ENCODE assay signal across 22 mouse cellular contexts in genomic region chr8:3862736-3863135, GRCm38 (mm10). TPM values are rescaled to one million over a fixed set of nuclear protein-coding genes. Genes with fewer than 3 reads are reported as not detected.
A peak's percentile ranks its signal among the peaks of the same experiment; 100 is the strongest.
DNase-seq lines count a peak whose midpoint lies in the region; TF ChIP-seq lines count a peak whose summit lies in the region.
"Not testable (repeated sequence)": the region's sequence is repeated elsewhere in the genome, so short reads cannot be mapped to it uniquely, and the experiment has no call there.
"Had no signal": no experiment of that assay in that cellular context is flagged by ENCODE, and none has a peak within 500 bp of the region (broad histone marks: within the 10 kb centered on the region; RNA-seq: fewer than 3 reads in every experiment).

No protein-coding gene starts in this region.

- H3K36me3 ChIP-seq in ES-Bruce4 (ENCODE audit: control insufficient read depth, insufficient read depth, low read length, poor library complexity, severe bottlenecking); ES-E14 (ENCODE audit: control insufficient read depth, insufficient read depth, low read length, poor library complexity, severe bottlenecking): not testable (repeated sequence)

- in situ Hi-C loops in ES-E14 (cut with MboI; ENCODE audit: low sequenced_read_pairs in 2 of 2, unreplicated experiment in 2 of 2) = not testable (repeated sequence)

- H3K9ac ChIP-seq in ES-Bruce4 (ENCODE audit: low read depth, poor library complexity, severe bottlenecking); ES-E14 (ENCODE audit: insufficient read depth, low read depth, low read length, poor library complexity, severe bottlenecking): not testable (repeated sequence)

- not testable (repeated sequence) for H3K27me3 ChIP-seq in ES-Bruce4 (ENCODE audit: control insufficient read depth, insufficient read depth, low read length, poor library complexity, severe bottlenecking)

- TF ChIP-seq CTCF in ES-Bruce4 (IDR thresholded peaks at IDR 0.05; ENCODE audit: low read depth, low read length) = not testable (repeated sequence)

- DNase-seq in ES-CJ7 (ENCODE audit: low read depth, low spot score) (peak; percentile 38), R1 (ENCODE audit: low read depth, low spot score) (peak; percentile 77), ZHBTc4 (ENCODE audit: low read depth, low spot score) (peak; percentile 79)
- DNase-seq in ES-E14 (ENCODE audit: low read depth, low spot score) = not testable (repeated sequence)

- not testable (repeated sequence) for H3K4me1 ChIP-seq in ES-Bruce4 (ENCODE audit: control insufficient read depth, insufficient read depth, low read length); ES-E14 (ENCODE audit: control insufficient read depth in 2 of 2, insufficient read depth in 2 of 2, low read length in 2 of 2, poor library complexity in 1 of 2)

- peaks cover 26% of the 10 kb centered on the region for H3K9me3 ChIP-seq in ES-Bruce4 (replicated peaks; ENCODE audit: control insufficient read depth, insufficient read depth, low read length, poor library complexity, severe bottlenecking)
- H3K9me3 ChIP-seq in ES-E14 (ENCODE audit: control insufficient read depth, insufficient read depth, low read depth, low read length) = not testable (repeated sequence)

- H3K27ac ChIP-seq in ES-Bruce4 (ENCODE audit: insufficient read depth, low read length) = peak overlapping the region; percentile 97
- H3K27ac ChIP-seq in ES-E14 (ENCODE audit: insufficient read depth, low read depth, low read length, poor library complexity, severe bottlenecking) = not testable (repeated sequence)

- not testable (repeated sequence) for TF ChIP-seq EP300 in ES-Bruce4 (IDR thresholded peaks at IDR 0.05; ENCODE audit: insufficient read depth, low read depth, low read length)

- TF ChIP-seq POLR2A in ES-Bruce4 (IDR thresholded peaks at IDR 0.05; ENCODE audit: insufficient read depth, low read length) = not testable (repeated sequence)

- H3K4me3 ChIP-seq in ES-Bruce4 (ENCODE audit: low read depth, low read length); ES-E14 (ENCODE audit: insufficient read depth in 1 of 2, low read depth in 1 of 2, low read length in 2 of 2, poor library complexity in 1 of 2, severe bottlenecking in 1 of 2): not testable (repeated sequence)

TF ChIP-seq in ES-E14, 5 proteins besides CTCF, POLR2A, EP300 and RAD21:
- TF ChIP-seq MAFK (IDR thresholded peaks at IDR 0.05; ENCODE audit: insufficient read depth, low read depth, low read length) = 0 out of 2 replicates have a peak, but pooled peaks have one; percentile 26

RNA-seq across cellular contexts. Expression of gene Cd209e, which starts 8.6 kb away (rescaled TPM):
- not detected in 2 replicates for polyA plus RNA-seq in ES-Bruce4 (2011; ENCODE audit: insufficient read depth, insufficient read length, low read depth, missing spikeins)
- 0.13 TPM in 1 of 2 replicates, not detected in the other for total RNA-seq in ES-E14 (2012; rRNA removed)
- total RNA-seq: adrenal gland, adult 18-20 months; adrenal gland, adult 2 months; adrenal gland, adult 8-10 months; adrenal gland, postnatal 10 days; adrenal gland, postnatal 14 days; adrenal gland, postnatal 25 days; adrenal gland, postnatal 36 days; adrenal gland, postnatal 4 days; CH12.LX; G1E; MEL had no signal
- polyA plus RNA-seq: activated CD4-positive, CD25-positive, alpha-beta regulatory T cell, adult 4 months; adrenal gland, adult 2 months; brain, embryonic 14.5 days; C2C12; CD4-positive, CD25-positive, alpha-beta regulatory T cell, adult 4 months; cerebellum, adult 2 months; G1E; Patski had no signal

RNA-seq across cellular contexts. Expression of gene Cd209d, which starts 15.6 kb away (rescaled TPM):
- polyA plus RNA-seq in ES-Bruce4 (2011; ENCODE audit: insufficient read depth, insufficient read length, low read depth, missing spikeins) = not detected in 2 replicates
- total RNA-seq in ES-E14 (2012; rRNA removed) = not detected in 2 replicates
- total RNA-seq: adrenal gland, postnatal 25 days; adrenal gland, postnatal 4 days; CH12.LX; G1E; MEL had no signal
- polyA plus RNA-seq: activated CD4-positive, CD25-positive, alpha-beta regulatory T cell, adult 4 months; adrenal gland, adult 2 months; brain, embryonic 14.5 days; C2C12; CD4-positive, CD25-positive, alpha-beta regulatory T cell, adult 4 months; cerebellum, adult 2 months; G1E; Patski had no signal
